Mouse (Mus musculus) thymus, adult 2 months (tissue): ENCODE measurements around the gene Hist1h2ao. TPM values are rescaled to one million over a fixed set of nuclear protein-coding genes. Genes with fewer than 3 reads are reported as not detected.
A peak's percentile ranks its signal among the peaks of the same experiment; 100 is the strongest.

Experiments
- DNase-seq: peaks from one replicate; pipeline ENCODE4 v3.0.0; 2021
- H3K27ac ChIP-seq: fragments of 200-500 bp; 2 replicates; pipeline ENCODE4 v1.5.1; 2012; ENCODE audit warnings: low read length, control low read depth; ENCODE audit not compliant: control insufficient read depth, insufficient read depth
- H3K27me3 ChIP-seq: fragments of 200-500 bp; 2 replicates; pipeline ENCODE4 v1.6.1; 2012; ENCODE audit warnings: mild to moderate bottlenecking, low read length, moderate library complexity, mixed read lengths; ENCODE audit not compliant: control insufficient read depth, insufficient read depth
- H3K36me3 ChIP-seq: fragments of 200-500 bp; 2 replicates; pipeline ENCODE4 v1.6.1; 2012; ENCODE audit warnings: mild to moderate bottlenecking, low read length, moderate library complexity; ENCODE audit not compliant: control insufficient read depth, insufficient read depth
- H3K4me1 ChIP-seq: fragments of 200-500 bp; replicated peaks from 2 replicates; pipeline ENCODE4 v1.6.1; 2012; ENCODE audit warnings: low read length; ENCODE audit not compliant: control insufficient read depth, insufficient read depth
- H3K4me3 ChIP-seq: fragments of 200-500 bp; 2 replicates; pipeline ENCODE4 v1.5.1; 2012; ENCODE audit warnings: mild to moderate bottlenecking, low read length, control low read depth, moderate library complexity; ENCODE audit not compliant: control insufficient read depth, insufficient read depth
- CTCF ChIP-seq: fragments of 200-500 bp; IDR thresholded peaks from 2 replicates; pipeline ENCODE4 v1.5.1; 2012; ENCODE audit warnings: mild to moderate bottlenecking, control low read depth, low read length, moderate library complexity, borderline replicate concordance; ENCODE audit not compliant: control insufficient read depth, poor library complexity, insufficient read depth; ENCODE audit errors: extremely low read depth
- POLR2A ChIP-seq: fragments of 200-500 bp; IDR thresholded peaks from 2 replicates; pipeline ENCODE4 v1.6.1; 2012; ENCODE audit warnings: mild to moderate bottlenecking, low read length, control low read depth, moderate library complexity; ENCODE audit not compliant: control insufficient read depth, poor library complexity, insufficient read depth; ENCODE audit errors: extremely low read depth
- WGBS: fragments of 180-500 bp; shearing (Covaris S2); methylation state at CpG from one replicate; pipeline ENCODE4 v1.1.7; 2018; 5-methylcytosine and 5-hydroxymethylcytosine counted together
- polyA plus RNA-seq: library from polyadenylated mRNA; depleted of rRNA; stranded (reverse); fragments of >200 nt; gene quantifications from 2 replicates; pipeline ENCODE4 v1.2.3, GENCODE M21; 2012; rRNA removed

Hist1h2ao gene
- polyA plus RNA-seq, 1 experiment: not detected

GRCm38 (mm10) chr13:21852215-21852945 is 42.1 kb downstream of the Hist1h2ao start:
- 26% methylated on average over 3 of the region's 3 CpGs for WGBS
- no peak for DNase-seq
- Histone ChIP-seq H3K4me3 (no peak overlapping the region), H3K27me3 (no peaks in the 10 kb centered on the region), H3K4me1 (no peaks in the 10 kb centered on the region; the same call in none of the 2 replicates), H3K36me3 (no peaks in the 10 kb centered on the region), H3K27ac (no peak overlapping the region)
- TF ChIP-seq CTCF (no peak), POLR2A (no peak)

DNA sequence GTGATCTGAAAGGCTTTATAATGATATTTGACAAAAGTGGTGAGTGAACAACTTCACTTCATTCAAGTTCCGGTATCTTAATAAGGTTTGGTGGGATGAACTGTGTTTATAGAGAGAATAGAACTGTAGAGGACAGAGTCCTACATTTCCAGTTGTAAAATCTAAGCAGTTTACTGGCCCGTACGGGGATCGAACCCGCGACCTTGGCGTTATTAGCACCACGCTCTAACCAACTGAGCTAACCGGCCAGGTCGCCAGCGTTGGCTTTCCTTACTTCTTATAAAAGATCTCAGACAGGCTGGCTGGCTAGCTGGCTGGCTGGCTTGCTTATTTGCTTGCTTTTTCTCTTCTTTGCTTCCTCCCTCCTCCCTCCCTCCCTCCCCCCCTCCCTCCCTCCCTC is 44.9 kb downstream of the Hist1h2ao start:
- no peak for TF ChIP-seq POLR2A
- no peak for TF ChIP-seq CTCF
- H3K27ac ChIP-seq: no peak overlapping the region
- no peak overlapping the region for H3K4me3 ChIP-seq
- H3K27me3 ChIP-seq: no peaks in the 10 kb centered on the region
- peaks cover 2% of the 10 kb centered on the region for H3K4me1 ChIP-seq
- H3K36me3 ChIP-seq: no peaks in the 10 kb centered on the region
- peak; percentile 70 for DNase-seq
- 9% methylated on average over 11 of the region's 11 CpGs for WGBS

DNA sequence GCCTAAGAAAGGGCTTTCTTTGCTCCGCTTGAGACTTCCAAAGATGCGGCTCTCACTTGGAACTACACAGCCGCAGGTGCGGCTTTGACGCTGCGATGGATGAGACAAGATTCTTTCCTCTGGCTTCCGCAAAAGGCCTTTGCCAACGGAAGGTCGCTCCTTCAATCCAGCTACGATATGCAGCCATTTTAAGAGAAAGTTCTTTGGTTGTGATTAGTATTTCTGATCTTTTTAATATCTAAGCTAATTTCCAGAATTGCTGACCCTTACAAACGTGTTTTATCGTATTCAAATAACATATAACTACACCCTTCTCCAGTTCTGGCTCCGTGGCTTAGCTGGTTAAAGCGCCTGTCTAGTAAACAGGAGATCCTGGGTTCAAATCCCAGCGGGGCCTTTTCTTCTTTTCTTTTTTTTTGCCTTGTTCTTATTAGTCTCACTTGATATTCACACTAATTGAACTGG is 45.5 kb downstream of the Hist1h2ao start:
- Histone ChIP-seq H3K4me3 (peak overlapping the region; percentile 23), H3K27me3 (no peaks in the 10 kb centered on the region), H3K36me3 (no peaks in the 10 kb centered on the region), H3K27ac (no peak overlapping the region), H3K4me1 (peaks cover 2% of the 10 kb centered on the region)
- DNase-seq: peak; percentile 12
- WGBS: 19% methylated on average over 15 of the region's 15 CpGs
- TF ChIP-seq CTCF (no peak), POLR2A (no peak)

Other genes with a start within 250 kb of the Hist1h2ao start
- not detected in 2 replicates for gene Olfr1364, start 228.7 kb upstream of the Hist1h2ao start, polyA plus RNA-seq
- not detected in 2 replicates for gene Olfr1362, start 196.4 kb upstream of the Hist1h2ao start, polyA plus RNA-seq
- gene Olfr11, start 167.9 kb upstream of the Hist1h2ao start, polyA plus RNA-seq: not detected in 2 replicates
- not detected in 2 replicates for gene Olfr1361, start 147.1 kb upstream of the Hist1h2ao start, polyA plus RNA-seq
- not detected in 2 replicates for gene Olfr1360, start 133.1 kb upstream of the Hist1h2ao start, polyA plus RNA-seq
- gene Olfr1359, start 112.4 kb upstream of the Hist1h2ao start, polyA plus RNA-seq: not detected in 2 replicates
- 118 and 183 TPM in 2 replicates for gene Hist1h2bl, start 94.3 kb upstream of the Hist1h2ao start, polyA plus RNA-seq
- 227 and 343 TPM in 2 replicates for gene Hist1h2ai, start 94.0 kb upstream of the Hist1h2ao start, polyA plus RNA-seq
- 670 and 733 TPM in 2 replicates for gene Hist1h3h, start 92.8 kb upstream of the Hist1h2ao start, polyA plus RNA-seq
- gene Hist1h2bm, start 88.4 kb upstream of the Hist1h2ao start, polyA plus RNA-seq: 76.1 and 110 TPM in 2 replicates
- gene Hist1h4j, start 75.4 kb upstream of the Hist1h2ao start, polyA plus RNA-seq: 60.3 and 64.6 TPM in 2 replicates
- 257 and 302 TPM in 2 replicates for gene Hist1h4k, start 60.0 kb upstream of the Hist1h2ao start, polyA plus RNA-seq
- 302 and 405 TPM in 2 replicates for gene Hist1h2ak, start 56.6 kb upstream of the Hist1h2ao start, polyA plus RNA-seq
- gene Hist1h2bn, start 56.3 kb upstream of the Hist1h2ao start, polyA plus RNA-seq: 213 and 218 TPM in 2 replicates
- 22.4 and 28.1 TPM in 2 replicates for gene Hist1h1b, start 29.8 kb upstream of the Hist1h2ao start, polyA plus RNA-seq
- gene Hist1h3i, start 27.1 kb upstream of the Hist1h2ao start, polyA plus RNA-seq: 484 and 650 TPM in 2 replicates
- gene Hist1h2an, start 23.2 kb upstream of the Hist1h2ao start, polyA plus RNA-seq: 183 and 223 TPM in 2 replicates
- gene Hist1h2bp, start 23.0 kb upstream of the Hist1h2ao start, polyA plus RNA-seq: 39.3 and 52.7 TPM in 2 replicates
- 200 and 237 TPM in 2 replicates for gene Hist1h2bq, start 268 bp upstream of the Hist1h2ao start, polyA plus RNA-seq
- not detected in 2 replicates for gene Hist1h4m, start 1.3 kb downstream of the Hist1h2ao start, polyA plus RNA-seq
- 292 and 309 TPM in 2 replicates for gene Hist1h4n, start 21.7 kb downstream of the Hist1h2ao start, polyA plus RNA-seq
- 1,785 and 6,121 TPM in 2 replicates for gene Hist1h2ap, start 23.0 kb downstream of the Hist1h2ao start, polyA plus RNA-seq
- gene Hist1h2br, start 23.3 kb downstream of the Hist1h2ao start, polyA plus RNA-seq: 156 and 207 TPM in 2 replicates
- 1.1 and 1.6 TPM in 2 replicates for gene Zfp184, start 134.6 kb downstream of the Hist1h2ao start, polyA plus RNA-seq
- 0.08 and 0.23 TPM in 2 replicates for gene Pom121l2, start 170.7 kb downstream of the Hist1h2ao start, polyA plus RNA-seq
- 640 and 1,004 TPM in 2 replicates for gene Prss16, start 199.3 kb downstream of the Hist1h2ao start, polyA plus RNA-seq
- gene Hist1h2ah, start 225.1 kb downstream of the Hist1h2ao start, polyA plus RNA-seq: 248 and 460 TPM in 2 replicates
- 322 and 402 TPM in 2 replicates for gene Hist1h2bk, start 225.4 kb downstream of the Hist1h2ao start, polyA plus RNA-seq
- gene Hist1h4i, start 230.9 kb downstream of the Hist1h2ao start, polyA plus RNA-seq: 33.1 and 38.5 TPM in 2 replicates
- 149 and 177 TPM in 2 replicates for gene Hist1h2ag, start 232.5 kb downstream of the Hist1h2ao start, polyA plus RNA-seq
- 177 and 218 TPM in 2 replicates for gene Hist1h2bj, start 232.7 kb downstream of the Hist1h2ao start, polyA plus RNA-seq